Mouse (Mus musculus) megakaryocyte-erythroid progenitor cell, adult 5-6 weeks (primary cell): ENCODE measurements around the gene Kmt5a. TPM values are rescaled to one million over a fixed set of nuclear protein-coding genes. Genes with fewer than 3 reads are reported as not detected.
"Not testable (repeated sequence)": the region's sequence is repeated elsewhere in the genome, so short reads cannot be mapped to it uniquely, and the experiment has no call there.

Experiments
- ATAC-seq: replicated peaks from 2 replicates; pipeline ENCODE4 v1.8.0; 2016; ENCODE audit warnings: mild to moderate bottlenecking, inconsistent platforms; ENCODE audit not compliant: severe bottlenecking, poor library complexity, low FRiP score, low TSS enrichment
- total RNA-seq, 2 experiments: library from RNA; stranded (forward) in 1 of 2; stranded (reverse) in 1 of 2; fragments of 200-1000, 215-1000 nt in 1 of 2; fragments of >200 nt in 1 of 2; fragmentation: Nextera tagmentation in 1 of 2; gene quantifications; 2 replicates each; pipeline ENCODE4 v1.2.3; 2014 to 2017

The Kmt5a gene
- total RNA-seq, 2 experiments from 2014 or later = 201 to 250 TPM

DNA sequence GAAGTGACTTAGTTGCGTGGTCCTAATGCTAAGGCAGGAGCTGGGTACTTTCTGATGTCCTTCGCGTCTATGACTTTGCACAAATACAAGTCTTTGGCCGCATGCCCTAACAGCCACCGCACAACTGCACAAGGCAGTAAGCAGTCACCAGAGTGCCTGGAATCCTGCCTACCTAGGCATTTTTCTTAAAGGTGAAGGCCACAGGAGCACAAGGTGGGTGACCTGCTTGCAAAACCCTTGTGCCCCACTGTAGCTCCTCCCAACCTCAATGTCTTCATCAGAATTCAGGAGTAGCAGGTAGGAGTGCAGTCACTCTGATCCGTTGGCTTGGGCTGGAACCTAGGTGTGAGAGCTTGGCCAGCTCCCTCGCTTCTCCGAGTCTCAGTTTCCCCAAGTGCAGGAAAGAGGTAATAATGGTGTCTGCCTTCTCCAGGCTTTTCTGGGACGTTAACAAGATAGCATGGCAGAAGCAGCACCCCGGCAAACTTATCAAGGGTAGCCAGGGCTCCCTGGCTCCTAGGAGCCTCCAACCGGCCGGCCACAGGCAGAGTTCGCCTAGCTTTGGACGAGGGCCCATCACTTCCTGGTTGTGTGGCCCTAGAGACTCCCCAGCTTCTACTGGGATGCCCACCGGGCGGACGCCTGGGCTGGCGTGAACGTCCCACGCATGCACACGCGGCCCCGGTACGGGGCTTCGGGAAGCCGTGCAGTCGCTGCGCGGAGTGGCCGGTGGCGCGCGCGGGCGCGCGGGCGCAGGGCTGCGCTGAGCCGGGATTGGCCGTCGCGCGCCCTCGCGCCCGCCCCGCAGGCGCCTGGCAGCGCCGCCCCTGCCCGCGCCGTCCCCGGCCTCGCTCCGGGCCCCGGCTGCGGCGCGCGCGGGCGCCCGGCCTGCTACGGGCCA lies 5.2 kb downstream of the Kmt5a start:
- ATAC-seq = peak; percentile 27

DNA sequence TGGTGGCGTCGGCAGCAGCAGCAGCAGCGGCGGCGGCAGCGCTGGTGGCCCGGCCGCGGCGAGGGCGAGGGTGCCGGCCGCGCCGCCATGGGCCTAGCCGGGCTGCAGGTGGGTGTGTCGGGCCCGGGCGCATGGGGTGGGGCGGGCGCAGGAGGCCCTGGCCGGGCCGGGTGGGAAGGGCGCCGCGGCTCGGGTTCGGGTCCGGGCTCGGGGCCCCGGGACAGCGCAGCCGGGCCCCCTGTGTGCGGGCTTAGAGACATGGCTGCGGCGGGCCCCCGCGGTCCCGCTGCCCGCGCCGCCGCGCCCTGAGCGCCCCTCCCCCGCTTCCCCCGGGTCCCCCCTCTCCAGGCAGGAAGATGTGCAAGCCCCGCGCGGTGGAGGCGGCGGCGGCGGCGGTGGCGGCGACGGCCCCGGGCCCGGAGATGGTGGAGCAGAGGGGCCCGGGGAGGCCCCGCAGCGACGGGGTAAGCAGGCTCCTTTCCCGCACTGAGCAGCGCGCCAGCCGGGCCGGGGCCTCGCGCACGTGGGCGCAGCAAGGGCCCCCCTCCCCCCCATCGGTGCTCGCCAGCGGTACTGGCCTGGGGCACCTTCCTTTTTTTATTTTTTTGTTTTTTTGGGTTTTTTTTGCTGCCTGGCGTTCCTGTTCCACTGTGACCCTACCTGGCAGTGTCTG lies 6.0 kb downstream of the Kmt5a start:
- no peak for ATAC-seq

DNA sequence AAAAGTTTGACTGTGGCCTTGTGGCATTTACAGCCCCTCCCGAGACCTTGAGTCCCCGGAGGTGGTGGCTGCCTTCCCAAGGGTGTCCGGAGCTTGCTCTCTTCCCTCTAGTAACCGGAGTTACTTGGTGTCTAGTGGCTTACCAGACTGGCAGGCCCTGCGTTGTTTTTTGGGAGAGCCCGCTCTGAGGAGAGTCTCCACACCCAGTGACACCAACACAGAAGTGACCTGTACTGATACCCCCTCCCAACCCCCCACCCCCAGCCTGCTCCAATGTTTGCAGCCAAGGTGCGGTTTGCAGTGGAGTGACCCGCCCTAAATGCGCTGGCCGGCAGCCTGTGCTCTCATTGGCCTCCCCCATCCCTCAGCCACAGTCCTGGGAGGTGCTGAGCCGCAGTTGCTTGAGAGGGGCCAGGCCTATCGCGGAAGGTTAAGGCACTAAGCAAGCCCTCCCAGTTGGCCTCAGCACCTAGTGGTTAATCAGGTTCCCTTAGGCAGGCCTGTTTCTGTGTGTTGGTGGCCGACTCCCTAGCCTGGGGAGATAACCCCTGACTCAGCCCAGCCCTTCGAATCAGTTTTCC lies 6.7 kb downstream of the Kmt5a start:
- ATAC-seq = peak; percentile 89

DNA sequence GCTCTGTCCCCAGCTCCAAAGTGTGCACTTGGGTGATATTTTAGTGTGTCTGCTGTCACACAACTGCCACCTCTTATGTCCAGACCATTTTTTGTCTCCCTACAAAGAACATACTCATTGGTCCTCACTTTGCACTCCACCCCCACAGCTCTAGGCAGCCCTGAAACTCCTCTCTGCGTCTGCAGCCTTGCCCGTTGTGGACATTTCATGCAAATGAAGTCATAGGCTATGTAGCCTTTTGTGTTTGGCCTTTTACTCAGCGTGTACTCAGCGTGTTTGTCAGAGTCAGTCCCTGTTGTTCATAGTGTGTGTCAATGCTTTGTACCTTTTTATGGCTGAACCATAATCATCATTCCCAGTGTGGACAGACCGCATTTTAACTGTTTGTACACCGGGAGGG lies 9.8 kb downstream of the Kmt5a start:
- ATAC-seq = no peak

DNA sequence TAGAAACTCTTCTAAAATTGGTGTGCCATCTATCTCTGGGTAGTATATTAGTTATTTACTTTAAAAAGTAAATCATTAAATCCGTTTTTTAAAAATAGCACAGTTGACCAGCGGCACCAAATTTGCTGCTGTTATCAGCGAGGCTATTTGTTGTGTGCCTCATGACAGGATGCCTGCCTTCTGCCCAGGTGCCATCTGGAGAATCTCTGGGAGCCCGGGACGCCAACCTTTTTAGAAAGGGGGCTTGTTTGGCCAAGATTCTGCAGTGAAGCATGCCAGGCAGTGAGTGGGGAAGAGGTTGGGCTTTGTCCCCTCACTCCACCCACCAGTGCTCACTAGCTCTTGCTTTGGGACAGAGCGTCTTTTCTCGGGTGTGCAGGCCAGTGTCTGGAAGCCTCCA lies 10.3 kb downstream of the Kmt5a start:
- ATAC-seq = no peak

DNA sequence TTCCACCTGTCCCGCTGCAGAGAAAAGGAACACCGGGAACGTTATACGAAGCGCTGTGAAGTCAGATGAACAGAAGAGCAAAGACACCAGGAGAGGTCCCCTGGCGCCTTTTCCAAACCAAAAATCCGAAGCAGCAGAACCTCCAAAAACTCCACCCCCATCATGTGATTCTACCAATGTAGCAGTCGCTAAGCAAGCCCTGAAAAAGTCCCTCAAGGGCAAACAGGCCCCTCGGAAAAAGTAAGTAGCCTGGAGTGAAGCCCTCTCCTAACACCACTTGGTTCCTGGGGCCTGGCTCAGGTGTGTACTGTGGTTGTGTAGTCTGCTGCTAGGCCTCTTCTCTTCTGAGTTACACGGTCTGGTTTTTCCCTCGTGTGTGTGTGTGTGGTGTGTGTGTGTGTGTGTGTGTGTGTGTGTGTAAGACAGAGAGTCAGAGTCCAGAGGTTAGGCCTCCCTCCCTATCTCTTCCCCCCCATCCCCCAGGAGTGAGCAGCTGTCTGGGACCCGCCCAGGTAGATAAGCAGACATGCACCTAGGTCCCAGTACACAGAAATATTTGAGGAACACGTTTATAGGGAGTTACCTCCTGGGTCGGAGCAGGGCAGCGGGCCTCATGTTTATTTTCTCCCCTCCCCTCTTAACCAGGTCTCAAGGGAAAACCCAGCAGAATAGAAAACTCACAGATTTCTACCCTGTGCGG lies 11.1 kb downstream of the Kmt5a start:
- ATAC-seq = no peak

DNA sequence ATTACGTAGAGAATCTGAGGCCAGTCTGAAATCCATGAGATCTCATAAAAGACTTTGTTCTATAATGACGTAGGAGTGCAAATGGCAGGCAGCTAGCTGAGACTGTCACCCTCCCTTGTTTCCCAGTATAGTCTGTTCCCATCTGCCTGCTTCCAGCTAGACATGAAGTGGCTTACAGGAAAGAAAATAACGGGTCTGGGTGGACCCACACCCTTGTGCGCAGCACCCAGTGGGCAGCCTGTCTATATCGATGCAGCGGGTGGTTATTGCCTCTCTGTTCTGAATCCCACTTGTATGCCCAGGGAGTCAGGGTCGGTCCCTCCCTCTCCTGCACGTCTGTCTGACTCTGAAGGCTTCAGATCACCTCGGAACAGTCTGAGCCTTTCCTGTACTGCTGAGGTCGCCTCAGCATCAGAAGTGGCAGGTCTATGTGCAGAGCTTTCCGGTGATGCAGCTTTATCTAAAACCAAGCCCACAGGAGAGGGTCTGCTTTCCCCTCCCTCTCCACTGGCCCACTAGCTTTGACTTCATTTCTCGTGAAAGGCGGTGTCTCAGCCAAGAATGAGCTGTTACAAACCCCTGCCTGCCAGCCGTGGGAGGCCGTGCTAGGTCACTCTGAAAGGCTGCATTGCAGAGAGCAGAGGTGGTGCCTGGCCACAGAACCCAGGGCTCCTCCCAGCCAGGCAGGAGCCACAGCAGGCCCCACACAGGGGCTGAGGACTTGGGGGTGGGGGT lies 12.9 kb downstream of the Kmt5a start:
- ATAC-seq = no peak

DNA sequence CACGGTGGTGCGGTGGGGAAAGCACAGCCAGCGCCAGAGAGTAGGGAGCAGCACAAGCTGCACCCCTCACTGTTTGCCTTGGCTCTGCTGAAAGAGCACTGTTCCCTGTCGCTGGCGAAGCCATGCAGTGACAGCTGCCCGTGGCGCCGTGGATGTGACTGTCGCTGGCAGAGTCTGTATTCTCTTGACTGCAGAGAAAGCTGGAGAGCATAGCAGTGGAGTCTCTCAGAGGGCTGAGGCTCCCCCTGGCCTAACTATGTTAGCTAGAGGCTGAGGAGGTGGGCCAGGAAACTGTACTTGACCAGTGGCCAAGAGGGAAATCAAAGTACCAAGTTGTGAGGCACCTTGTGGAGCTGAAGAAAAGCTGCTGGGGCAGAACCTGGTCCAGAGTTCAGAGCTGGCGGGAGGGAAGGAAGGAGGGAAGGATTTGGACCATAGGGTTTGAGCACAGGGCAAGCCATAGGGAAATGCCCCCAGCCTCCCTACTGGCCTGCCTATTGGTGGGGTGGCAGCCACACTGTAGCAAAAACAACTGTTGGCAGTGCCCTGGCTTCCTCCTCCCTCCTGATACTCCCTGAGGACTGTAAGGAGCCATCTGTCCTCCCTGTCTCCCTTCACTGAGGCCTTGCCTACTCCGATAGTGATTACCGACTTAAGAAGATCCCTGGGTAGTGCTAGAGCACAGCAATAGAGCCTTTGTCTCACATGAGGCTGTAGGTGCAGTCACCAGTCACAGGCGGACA lies 13.8 kb downstream of the Kmt5a start:
- no peak for ATAC-seq

DNA sequence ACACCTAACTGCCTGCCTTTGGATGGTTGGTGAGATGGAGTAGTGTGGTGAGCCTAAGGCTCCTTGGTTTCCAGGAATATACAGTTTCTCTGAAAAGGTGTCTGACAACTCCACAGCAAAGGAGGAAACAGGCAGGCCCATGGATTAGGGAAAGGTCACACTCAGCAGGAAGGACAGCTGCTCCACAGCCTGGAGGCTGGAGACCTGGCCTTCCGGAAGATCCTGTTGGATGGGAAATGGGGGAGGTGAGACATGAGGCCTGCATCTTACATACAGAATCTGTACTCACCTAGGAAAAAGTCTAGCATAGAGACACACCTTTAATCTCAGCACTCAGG lies 14.3 kb downstream of the Kmt5a start:
- ATAC-seq = no peak

DNA sequence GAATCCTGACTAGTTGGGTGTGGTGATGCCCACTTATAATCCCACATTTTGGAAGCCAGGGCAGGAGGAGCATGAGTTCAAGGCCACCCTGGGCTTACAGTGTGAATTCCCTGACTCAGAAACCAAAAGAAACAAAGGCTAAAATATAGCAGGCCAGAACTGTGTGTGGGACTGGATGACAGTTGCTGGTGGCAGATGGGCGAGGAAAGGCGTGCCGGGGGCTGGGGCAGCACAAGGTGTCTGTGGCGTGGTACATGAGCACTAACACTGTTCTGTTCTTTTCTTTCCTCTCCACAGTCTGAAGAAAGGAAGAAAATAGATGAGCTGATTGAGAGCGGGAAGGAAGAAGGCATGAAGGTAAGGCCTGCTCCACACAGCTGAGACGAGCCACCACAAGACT lies 17.0 kb downstream of the Kmt5a start:
- ATAC-seq = no peak

DNA sequence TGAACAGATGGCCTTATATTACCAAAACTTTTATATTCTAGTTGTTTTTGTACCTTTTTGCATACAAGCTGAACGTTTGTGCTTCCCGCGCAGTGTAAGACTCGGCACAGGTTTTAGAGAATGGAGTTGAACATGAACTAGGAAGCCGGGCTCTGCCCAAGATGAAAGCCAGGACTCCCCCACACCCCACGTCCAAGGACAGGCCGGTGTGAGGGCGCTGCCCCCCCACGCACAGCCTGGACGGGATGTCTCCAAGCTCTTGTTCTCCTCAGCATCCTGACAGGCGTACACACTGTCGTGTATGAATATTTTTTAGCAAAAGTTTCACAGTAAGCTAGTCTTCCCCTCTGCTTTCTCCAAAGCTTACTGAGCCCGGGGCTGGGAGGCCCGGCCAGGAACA lies 21.2 kb downstream of the Kmt5a start:
- not testable (repeated sequence) for ATAC-seq

DNA sequence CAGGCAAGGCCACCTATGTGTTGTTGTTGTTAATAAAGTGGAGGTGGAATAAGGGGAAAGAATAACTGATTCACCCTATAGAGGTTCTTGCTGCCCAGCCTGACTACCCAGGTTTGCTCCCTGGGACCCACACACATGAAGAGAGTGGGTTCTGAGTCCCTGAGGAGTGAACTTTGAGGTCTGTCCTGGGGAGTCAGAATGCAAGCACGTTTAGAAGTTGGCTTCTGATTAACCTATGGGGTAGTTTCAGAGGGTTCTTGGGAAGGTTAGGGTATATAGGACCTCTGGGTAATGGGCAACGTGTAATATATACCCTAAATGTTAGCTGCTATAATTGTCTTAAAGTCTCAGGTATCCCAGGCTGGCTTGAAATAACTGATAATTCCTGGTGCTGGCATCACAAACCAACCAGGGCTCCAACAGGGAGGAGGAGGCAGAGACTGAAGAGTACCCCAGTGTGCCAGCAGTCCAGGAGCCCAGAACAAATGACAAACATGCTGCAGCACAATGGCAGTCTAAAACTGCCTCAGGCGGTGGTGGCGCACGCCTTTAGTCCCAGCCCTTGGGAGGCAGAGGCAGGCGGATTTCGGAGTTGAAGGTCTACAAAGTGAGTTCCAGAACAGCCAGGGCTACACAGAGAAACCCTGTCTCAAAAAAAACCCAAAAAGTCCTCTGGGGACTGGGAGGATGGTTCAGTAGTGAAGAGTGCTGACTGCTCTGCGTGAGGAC lies 22.7 kb downstream of the Kmt5a start:
- no peak for ATAC-seq

DNA sequence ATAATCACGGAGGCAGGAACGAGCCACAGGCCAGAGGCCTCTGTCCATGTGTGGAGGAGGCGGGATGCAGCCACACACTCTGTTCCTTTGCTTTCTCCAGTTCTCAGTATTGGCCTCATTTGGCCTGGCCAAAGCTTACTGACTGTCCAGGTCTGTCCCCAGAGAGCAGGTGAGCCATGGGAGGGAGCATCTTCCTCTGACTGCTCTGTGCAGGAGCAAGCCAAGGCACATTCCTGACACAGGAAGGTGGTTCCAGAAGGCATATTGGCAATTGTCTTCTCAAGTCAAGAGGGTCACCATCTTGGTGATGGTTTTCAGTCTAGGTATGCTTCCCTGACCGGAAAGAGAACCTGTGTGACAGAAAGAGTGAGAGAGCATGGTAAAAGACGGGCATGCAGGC lies 23.7 kb downstream of the Kmt5a start:
- ATAC-seq = no peak

DNA sequence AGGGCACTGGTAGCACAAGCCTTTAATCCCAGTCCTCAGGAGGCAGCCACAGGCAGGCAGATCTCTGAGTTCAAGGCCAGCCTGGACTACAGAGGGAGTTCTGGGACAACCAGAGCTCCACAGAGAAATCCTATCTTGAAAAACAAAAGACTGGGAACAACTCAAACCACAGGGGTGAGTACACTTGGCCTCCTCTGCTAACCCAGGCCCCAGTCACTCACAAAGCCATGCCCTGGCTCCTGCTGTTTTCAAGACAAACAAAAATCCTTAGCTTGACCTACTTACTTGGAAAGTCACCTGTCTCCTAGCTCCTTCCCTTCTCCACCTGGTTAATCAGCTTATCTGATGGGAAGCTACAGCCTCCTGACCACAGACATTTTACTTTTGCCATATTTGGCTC lies 25.2 kb downstream of the Kmt5a start:
- ATAC-seq = no peak

DNA sequence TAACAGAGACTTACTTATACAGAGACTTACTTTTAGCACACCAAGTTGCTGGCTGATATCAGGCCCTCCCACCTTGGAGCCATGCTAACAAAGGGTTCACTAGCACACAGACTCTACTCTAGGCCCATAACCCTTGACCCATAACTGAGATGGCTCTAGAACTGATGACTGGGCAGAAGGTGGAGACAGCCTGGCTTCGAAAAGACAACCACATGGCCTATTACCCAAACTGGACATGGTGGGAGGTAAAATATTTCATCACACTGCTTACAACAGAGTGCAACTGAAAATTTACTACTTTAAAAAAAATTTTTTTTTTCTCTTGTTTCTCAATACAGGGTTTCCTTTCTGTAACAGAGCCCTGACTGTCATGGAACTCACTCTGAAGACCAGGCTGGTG lies 28.0 kb downstream of the Kmt5a start:
- no peak for ATAC-seq

DNA sequence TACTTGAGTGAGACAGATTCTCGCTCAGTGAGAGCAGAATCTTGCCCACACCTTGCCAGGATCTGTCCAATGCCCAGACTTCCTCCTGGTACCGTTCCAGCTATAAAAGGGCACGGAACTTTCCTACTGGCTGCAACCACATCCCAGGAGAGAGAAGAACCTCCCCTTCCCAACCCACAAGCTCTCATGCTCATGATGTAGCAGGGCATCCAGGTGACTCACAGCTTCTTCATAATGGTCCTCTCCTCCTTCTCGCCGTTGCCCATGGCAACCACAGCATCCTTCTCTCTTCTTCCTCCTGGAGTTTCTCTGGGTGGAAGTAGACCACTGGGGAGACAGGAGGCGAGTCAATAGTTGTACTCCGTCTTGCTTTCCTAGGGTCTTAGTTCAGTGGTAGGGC lies 28.6 kb downstream of the Kmt5a start:
- ATAC-seq = no peak

DNA sequence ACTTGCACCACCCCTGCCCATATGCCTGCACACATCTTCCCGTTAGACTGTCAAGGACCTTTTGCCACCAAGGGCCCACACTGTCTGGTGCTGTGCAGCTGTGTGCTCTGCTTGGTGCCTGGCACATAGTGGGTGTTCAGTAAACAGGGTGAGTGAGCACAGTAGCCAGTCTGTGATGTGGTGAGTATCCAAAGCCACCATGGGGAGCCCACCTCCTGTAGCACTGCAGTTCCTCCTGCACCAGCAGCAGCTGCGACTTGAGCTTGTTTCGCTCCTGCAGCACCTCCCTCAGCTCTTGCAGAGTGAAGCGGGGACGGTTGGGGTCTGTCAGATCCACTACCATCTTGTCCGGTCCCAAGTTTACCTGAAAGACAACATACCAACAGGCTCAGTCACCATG lies 29.8 kb downstream of the Kmt5a start:
- ATAC-seq = no peak

DNA sequence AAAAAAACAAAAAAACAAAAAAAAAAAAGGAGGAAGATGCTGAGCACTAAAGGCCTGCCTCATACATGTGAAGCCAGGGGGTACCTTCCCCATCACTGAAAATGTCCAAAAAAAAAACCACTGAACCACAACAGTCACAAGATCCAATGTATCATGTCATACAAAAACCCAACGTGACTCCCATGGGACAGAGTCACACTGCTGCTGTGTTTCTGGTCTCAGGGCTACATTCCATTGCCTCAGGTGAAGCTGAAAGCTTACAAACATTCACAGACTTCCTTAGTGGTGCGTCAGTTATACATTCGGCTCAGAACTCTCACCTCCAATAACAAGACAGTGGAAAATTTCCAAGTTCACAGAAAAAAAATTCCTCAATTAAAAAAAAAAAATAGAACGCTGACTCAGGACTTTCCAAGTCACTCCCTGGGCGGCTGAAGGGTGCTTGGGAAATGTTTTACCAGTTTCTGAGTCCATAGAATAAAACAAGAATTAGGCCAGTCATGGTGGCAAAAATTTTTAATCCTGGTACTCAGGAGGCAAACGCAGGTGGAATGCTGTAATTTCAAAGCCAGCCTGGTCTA lies 31.0 kb downstream of the Kmt5a start:
- ATAC-seq = no peak
